ENCODE assay signal across 15 mouse cellular contexts in genomic region chr7:72751501-72751917, GRCm38 (mm10).
DNase-seq lines count a peak whose midpoint lies in the region; ATAC-seq lines count a peak whose summit lies in the region.
"Had no signal": no experiment of that assay in that cellular context is flagged by ENCODE, and none has a peak within 500 bp of the region (broad histone marks: within the 10 kb centered on the region; RNA-seq: fewer than 3 reads in every experiment).

No protein-coding gene starts in this region.

- no peak for ATAC-seq in forebrain, embryonic 11.5 days (replicated peaks; ENCODE audit: low FRiP score)
- ATAC-seq in limb, embryonic 13.5 days (ENCODE audit: low FRiP score, low read depth): peak; percentile 61
- no peak for ATAC-seq in intestine, embryonic 15.5 days
- no peak for ATAC-seq in heart, embryonic 12.5 days (ENCODE audit: insufficient number of reproducible peaks, low FRiP score)

- H3K36me3 ChIP-seq in forebrain, embryonic 10.5 days (replicated peaks): no peaks in the 10 kb centered on the region
- H3K36me3 ChIP-seq in forebrain, embryonic 11.5 days (ENCODE audit: control insufficient read depth, insufficient read depth, low read length): no peaks in the 10 kb centered on the region
- H3K36me3 ChIP-seq in limb, embryonic 13.5 days: no peaks in the 10 kb centered on the region
- H3K36me3 ChIP-seq in intestine, embryonic 15.5 days: no peaks in the 10 kb centered on the region
- H3K36me3 ChIP-seq in heart, embryonic 12.5 days: no peaks in the 10 kb centered on the region

- peak; percentile 23 for DNase-seq in forebrain, embryonic 10.5 days (ENCODE audit: extremely low spot score, low spot score)
- DNase-seq in forebrain, embryonic 11.5 days (ENCODE audit: low spot score): no peak
- DNase-seq in 3T3-L1 (ENCODE audit: low read depth, low spot score): peak; percentile 32
- DNase-seq in forelimb bud, embryonic 11.5 days (ENCODE audit: low read depth, low spot score): peak; percentile 62
- no peak for DNase-seq in adrenal gland, postnatal 10 days
- DNase-seq: cerebellum, adult 9-11 months; kidney, adult 11 months; layer of hippocampus, postnatal 36 days; lung, postnatal 14 days; thymus, adult 2 months had no signal

- no peak overlapping the region for H3K9ac ChIP-seq in forebrain, embryonic 11.5 days (ENCODE audit: low read length)
- H3K9ac ChIP-seq in limb, embryonic 13.5 days: no peak overlapping the region
- no peak overlapping the region for H3K9ac ChIP-seq in intestine, embryonic 15.5 days
- H3K9ac ChIP-seq in heart, embryonic 12.5 days: no peak overlapping the region

- H3K9me3 ChIP-seq in forebrain, embryonic 10.5 days: no peaks in the 10 kb centered on the region
- no peaks in the 10 kb centered on the region for H3K9me3 ChIP-seq in forebrain, embryonic 11.5 days (ENCODE audit: control insufficient read depth, low read length)
- no peaks in the 10 kb centered on the region for H3K9me3 ChIP-seq in limb, embryonic 13.5 days
- H3K9me3 ChIP-seq in intestine, embryonic 15.5 days: no peaks in the 10 kb centered on the region
- no peaks in the 10 kb centered on the region for H3K9me3 ChIP-seq in heart, embryonic 12.5 days (replicated peaks)

- H3K4me1 ChIP-seq in forebrain, embryonic 10.5 days: peaks cover 23% of the 10 kb centered on the region
- H3K4me1 ChIP-seq in forebrain, embryonic 11.5 days (replicated peaks; ENCODE audit: control insufficient read depth, insufficient read depth, low read length): no peaks in the 10 kb centered on the region; the same call in 1 of the 2 replicates
- H3K4me1 ChIP-seq in limb, embryonic 13.5 days: peaks cover 37% of the 10 kb centered on the region
- H3K4me1 ChIP-seq in intestine, embryonic 15.5 days (replicated peaks): no peaks in the 10 kb centered on the region
- H3K4me1 ChIP-seq in heart, embryonic 12.5 days (replicated peaks): no peaks in the 10 kb centered on the region

- WGBS in forebrain, embryonic 10.5 days: 68% methylated on average over 10 of the region's 10 CpGs
- WGBS in forebrain, embryonic 11.5 days: 73% methylated on average over 10 of the region's 10 CpGs
- WGBS in limb, embryonic 13.5 days: 17% methylated on average over 10 of the region's 10 CpGs
- 45% methylated on average over 10 of the region's 10 CpGs for WGBS in intestine, embryonic 15.5 days
- 70% methylated on average over 10 of the region's 10 CpGs for WGBS in heart, embryonic 12.5 days

- no peaks in the 10 kb centered on the region for H3K27me3 ChIP-seq in forebrain, embryonic 10.5 days (ENCODE audit: poor library complexity, severe bottlenecking)
- H3K27me3 ChIP-seq in forebrain, embryonic 11.5 days (ENCODE audit: control insufficient read depth, insufficient read depth, low read length): no peaks in the 10 kb centered on the region
- no peaks in the 10 kb centered on the region for H3K27me3 ChIP-seq in limb, embryonic 13.5 days
- H3K27me3 ChIP-seq in intestine, embryonic 15.5 days (replicated peaks): no peaks in the 10 kb centered on the region
- H3K27me3 ChIP-seq in heart, embryonic 12.5 days (replicated peaks): no peaks in the 10 kb centered on the region

- H3K4me3 ChIP-seq in forebrain, embryonic 10.5 days: no peak overlapping the region
- H3K4me3 ChIP-seq in forebrain, embryonic 11.5 days (ENCODE audit: low read depth, low read length): no peak overlapping the region
- no peak overlapping the region for H3K4me3 ChIP-seq in limb, embryonic 13.5 days
- no peak overlapping the region for H3K4me3 ChIP-seq in intestine, embryonic 15.5 days (replicated peaks)
- H3K4me3 ChIP-seq in heart, embryonic 12.5 days: no peak overlapping the region
- H3K4me3 ChIP-seq: erythroblast, embryonic 14.5 days had no signal

- H3K27ac ChIP-seq in forebrain, embryonic 10.5 days: no peak overlapping the region
- H3K27ac ChIP-seq in forebrain, embryonic 11.5 days (ENCODE audit: low read depth, low read length): no peak overlapping the region
- no peak overlapping the region for H3K27ac ChIP-seq in limb, embryonic 13.5 days
- H3K27ac ChIP-seq in intestine, embryonic 15.5 days: no peak overlapping the region
- no peak overlapping the region for H3K27ac ChIP-seq in heart, embryonic 12.5 days (ENCODE audit: poor library complexity, severe bottlenecking)

- no peak overlapping the region for H3K4me2 ChIP-seq in forebrain, embryonic 11.5 days (ENCODE audit: low read depth, low read length, severe bottlenecking)
- no peak overlapping the region for H3K4me2 ChIP-seq in limb, embryonic 13.5 days (replicated peaks)
- no peak overlapping the region for H3K4me2 ChIP-seq in intestine, embryonic 15.5 days (replicated peaks)
- H3K4me2 ChIP-seq in heart, embryonic 12.5 days: no peak overlapping the region
- H3K4me2 ChIP-seq: liver, embryonic 11.5 days had no signal

Comparison
In these comparisons a context has a peak if more than half of its experiments do, and no peak if none do; other contexts are left out.
1. DNase-seq: peak in forebrain, embryonic 10.5 days (single experiment), 3T3-L1 (single experiment) and forelimb bud, embryonic 11.5 days (single experiment); none in forebrain, embryonic 11.5 days (single experiment) and adrenal gland, postnatal 10 days (single experiment).